Mouse (Mus musculus) small intestine, adult 2 months (tissue): ENCODE measurements at regions not wholly inside any gene's neighbourhood (a gene's known extent, or its start where the extent isn't known, plus 50 kb on each side); places are given as distances from the start of the nearest gene placed in this dataset.

ENCODE experiments used
- CTCF ChIP-seq: fragments of 200-500 bp; IDR thresholded peaks from 2 replicates; pipeline ENCODE4 v1.5.1; 2012; ENCODE audit warnings: low read depth, mild to moderate bottlenecking, control low read depth, inconsistent platforms, low read length, moderate library complexity, mixed read lengths; ENCODE audit not compliant: insufficient replicate concordance, insufficient read length; ENCODE audit errors: extremely low read depth
- POLR2A ChIP-seq: fragments of 200-500 bp; IDR thresholded peaks from 2 replicates; pipeline ENCODE4 v1.6.1; 2012; ENCODE audit warnings: low read depth, mild to moderate bottlenecking, control low read depth, inconsistent platforms, low read length, moderate library complexity

DNA sequence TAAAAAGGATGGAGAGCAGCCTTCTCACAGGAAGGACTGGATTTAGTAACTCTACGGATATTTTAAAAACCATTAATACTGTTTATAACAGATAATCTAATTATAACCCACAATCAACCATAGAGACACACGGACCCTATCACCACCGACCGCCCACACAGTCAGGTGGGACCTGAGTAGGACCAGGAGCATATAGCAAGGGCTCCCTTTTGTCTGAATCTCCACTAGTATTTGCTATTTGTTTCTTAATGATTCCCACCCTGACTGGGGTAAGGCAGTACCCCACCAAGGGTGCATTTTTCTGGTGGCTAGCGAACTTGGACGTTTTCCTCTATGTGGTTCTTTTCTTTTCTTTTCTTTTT, 79.4 kb upstream of the Tmem45b start:
- TF ChIP-seq CTCF = no peak
- TF ChIP-seq POLR2A = no peak
